ENCODE assay signal across 8 mouse cellular contexts in genomic region chr4:135353066-135353793, GRCm38 (mm10). TPM values are rescaled to one million over a fixed set of nuclear protein-coding genes. Genes with fewer than 3 reads are reported as not detected.
DNase-seq lines count a peak whose midpoint lies in the region; ATAC-seq lines count a peak whose summit lies in the region.

Gene Srrm1, minus strand, starts transcription at chr4:135353321.

- H3K36me3 ChIP-seq in hindbrain, embryonic 11.5 days (ENCODE audit: control insufficient read depth, insufficient read depth, low read length), result no peaks in the 10 kb centered on the region

- DNase-seq in Muller cell, postnatal 12 days (ENCODE audit: inconsistent ontology term), result peak; percentile 99
- DNase-seq in cerebellum, adult 9-11 months, result peak; percentile 99
- peak; percentile 96 to 98 for DNase-seq in frontal cortex, adult 2 months (ENCODE audit: extremely low spot score in 1 of 2, low spot score in 1 of 2)
- peak; percentile 100 for DNase-seq in hindbrain, embryonic 11.5 days (ENCODE audit: low spot score)
- peak; percentile 98 to 99 for DNase-seq in layer of hippocampus, postnatal 10 days (ENCODE audit: low spot score in 2 of 2)
- peak; percentile 98 for DNase-seq in lung, postnatal 10 days
- peak; percentile 100 for DNase-seq in ovary, postnatal 36 days (ENCODE audit: low spot score)
- DNase-seq in thymus, postnatal 25 days, result peak; percentile 98

- H3K4me3 ChIP-seq in hindbrain, embryonic 11.5 days (ENCODE audit: low read depth, low read length), result peak within 1 kb of the TSS; percentile 97

- peak within 1 kb of the TSS; percentile 80 for H3K4me2 ChIP-seq in hindbrain, embryonic 11.5 days (replicated peaks; ENCODE audit: low read depth, low read length)

- no peaks in the 10 kb centered on the region for H3K9me3 ChIP-seq in hindbrain, embryonic 11.5 days (ENCODE audit: control insufficient read depth, low read length)

- H3K9ac ChIP-seq in hindbrain, embryonic 11.5 days (ENCODE audit: low read depth, low read length), result peak within 1 kb of the TSS; percentile 97

- no peaks in the 10 kb centered on the region for H3K27me3 ChIP-seq in hindbrain, embryonic 11.5 days (ENCODE audit: control insufficient read depth, insufficient read depth, low read length)

- H3K4me1 ChIP-seq in hindbrain, embryonic 11.5 days (replicated peaks; ENCODE audit: control insufficient read depth, insufficient read depth, low read length), result 0 out of 2 replicates have a peak, but pooled peaks cover 5% of the 10 kb centered on the region

- under 1% methylated on average over 69 of the region's 69 CpGs for WGBS in hindbrain, embryonic 11.5 days

- peak; percentile 92 for ATAC-seq in hindbrain, embryonic 11.5 days (ENCODE audit: low FRiP score)

- peak within 1 kb of the TSS; percentile 94 for H3K27ac ChIP-seq in hindbrain, embryonic 11.5 days (ENCODE audit: low read depth, low read length)

RNA-seq across cellular contexts. Expression of gene Srrm1, which starts in this region (rescaled TPM):
- 151 and 160 TPM in 2 replicates for polyA plus RNA-seq in frontal cortex, adult 2 months (2012; rRNA removed)
- polyA plus RNA-seq in hindbrain, embryonic 11.5 days (2014; fragmentation: Nextera tagmentation; extraction: Ambion mirVana), result 220 and 289 TPM in 2 replicates
- total RNA-seq in layer of hippocampus, postnatal 10 days (2021), result 100 to 1,000 TPM; 131 to 153 TPM

Comparison
In these comparisons a context has a peak if more than half of its experiments do, and no peak if none do; other contexts are left out.
1. Peak in every context shown above with its lines: DNase-seq, ATAC-seq, H3K4me3 ChIP-seq and H3K27ac ChIP-seq.